Mouse (Mus musculus): ENCODE measurements around the gene Kctd21.

The Kctd21 gene

GRCm38 (mm10) chr7:97324342-97324741 lies 7.8 kb upstream of the Kctd21 start:
- DNase-seq, result no peak

DNA sequence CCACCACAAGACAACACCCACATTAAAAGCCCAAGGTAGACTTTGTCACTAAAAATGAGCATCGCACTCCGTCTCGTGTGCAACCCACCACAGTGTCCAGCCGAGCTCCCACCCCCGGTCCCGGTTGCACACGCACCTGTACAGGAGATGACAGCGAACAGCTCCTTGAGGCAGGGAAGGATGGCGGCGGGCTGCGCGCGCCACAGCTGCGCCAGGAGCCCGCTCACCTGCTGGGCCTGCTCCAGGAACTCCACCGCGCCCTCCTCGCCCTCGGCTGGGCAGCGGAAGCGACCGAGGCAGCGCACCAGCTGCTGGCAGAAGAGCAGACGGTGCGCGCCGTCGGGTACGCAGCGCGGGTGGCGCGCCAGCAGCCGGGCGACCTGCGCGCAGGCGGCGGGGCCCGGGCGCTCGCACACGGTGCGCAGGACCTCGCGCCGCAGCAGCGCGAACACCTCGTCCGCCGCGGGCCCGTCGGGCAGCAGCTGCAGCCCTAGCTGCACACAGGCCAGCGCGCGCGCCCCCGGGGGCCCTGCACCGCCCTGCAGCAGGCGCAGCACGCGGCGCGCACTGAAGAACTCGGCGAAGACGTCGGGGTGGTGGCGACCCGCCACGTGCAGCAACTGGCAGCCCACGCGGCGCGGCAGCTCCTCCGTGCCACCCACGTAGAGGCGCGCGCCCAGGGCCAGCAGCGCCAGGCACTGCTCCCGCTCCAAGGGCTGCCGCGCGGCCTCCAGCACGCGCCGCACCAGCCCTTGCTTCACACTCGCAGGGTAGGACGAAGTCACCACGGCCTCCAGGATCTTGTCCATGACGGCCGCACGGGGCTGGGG lies 6.8 kb upstream of the Kctd21 start:
- DNase-seq, result no peak

DNA sequence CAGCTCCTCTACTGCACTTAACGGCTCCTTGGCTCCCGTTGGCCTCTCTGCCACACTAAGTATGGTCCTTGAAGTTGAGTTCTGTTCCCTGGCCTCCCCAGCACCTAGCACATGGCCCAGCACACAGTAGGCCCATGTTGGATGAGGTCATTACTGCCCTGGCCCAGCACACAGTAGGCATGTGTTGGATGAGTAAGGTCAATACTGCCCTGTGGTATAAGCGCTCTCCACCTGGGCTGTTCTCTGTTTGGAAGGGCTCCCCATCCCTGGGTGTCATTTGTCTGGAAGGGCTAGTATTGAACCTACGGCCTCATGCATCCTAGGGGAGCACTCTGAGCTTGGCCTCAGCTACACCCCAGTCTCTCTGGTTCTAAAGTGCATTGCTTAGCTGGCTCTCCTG lies 4.8 kb upstream of the Kctd21 start:
- no peak for DNase-seq

DNA sequence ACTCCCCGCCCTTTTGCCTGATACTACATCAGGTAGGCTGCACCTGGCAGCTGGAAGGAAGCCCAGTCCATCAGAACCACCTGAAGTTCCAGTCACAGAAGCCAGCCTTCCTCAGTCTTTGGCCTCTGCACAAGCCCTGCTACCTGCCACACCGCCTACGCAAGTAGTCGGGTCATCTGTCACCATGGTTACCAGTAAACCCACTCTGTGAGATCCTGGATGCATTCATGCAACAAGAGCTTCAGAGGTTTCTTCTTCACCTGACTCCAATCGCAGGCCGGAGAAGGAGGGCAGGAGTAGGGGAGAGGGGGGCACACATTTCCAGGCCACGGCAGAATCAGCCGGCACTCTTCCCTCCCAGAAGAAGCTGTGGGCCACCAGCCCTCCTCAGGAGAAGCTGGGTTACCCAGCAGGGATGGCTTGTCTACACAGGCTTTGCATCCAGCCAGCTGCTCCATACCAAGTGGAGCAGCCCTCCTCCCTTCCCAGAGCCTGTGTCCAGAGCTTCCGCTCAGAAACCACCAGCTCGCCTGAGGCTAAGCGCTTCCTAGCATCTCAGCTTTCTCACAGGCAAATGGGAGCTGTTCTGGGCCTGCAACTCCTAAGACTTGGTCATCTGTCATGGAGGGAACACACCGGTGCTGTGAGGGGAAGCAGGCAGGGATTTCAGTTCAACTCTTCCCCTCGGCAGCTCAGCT lies 3.1 kb upstream of the Kctd21 start:
- no peak for DNase-seq

- no peak for DNase-seq
These were observed 2.5 kb upstream of the Kctd21 start for GRCm38 (mm10) chr7:97329676-97330075.

DNA sequence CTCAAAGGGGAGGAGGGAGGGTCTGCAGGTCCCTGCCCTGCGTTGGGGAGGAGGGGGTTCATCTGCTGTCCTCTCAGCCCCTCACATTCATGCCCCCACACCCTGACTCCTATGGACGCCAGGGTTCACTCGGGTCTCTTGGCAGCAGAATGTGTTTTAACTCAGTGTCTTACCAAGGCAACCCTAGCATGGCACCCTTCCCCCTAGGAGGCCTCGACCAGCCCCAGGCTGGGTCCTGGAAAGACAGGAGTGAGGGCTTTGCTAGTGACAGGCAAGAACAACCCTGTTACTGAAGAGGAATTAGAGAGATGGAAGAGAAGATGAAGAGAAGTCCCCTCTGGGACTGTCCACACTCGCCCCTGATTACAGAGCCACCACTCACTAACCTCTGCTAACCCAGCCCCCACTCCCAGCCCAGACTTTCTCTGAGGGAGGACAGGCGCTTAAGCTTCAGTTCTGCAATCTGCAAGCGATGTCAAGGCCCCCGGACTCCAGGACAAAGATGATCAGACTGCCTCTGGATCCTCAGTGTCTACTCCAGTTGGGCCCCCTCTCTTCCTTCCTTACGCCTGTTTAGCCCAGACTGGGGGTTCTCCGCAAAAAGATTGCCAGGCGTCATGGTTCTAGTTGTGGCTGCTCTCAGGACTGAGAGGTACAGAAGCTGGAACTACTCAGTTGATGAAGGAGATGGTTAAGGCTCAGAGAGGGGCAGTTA lies 1.0 kb upstream of the Kctd21 start:
- DNase-seq, result no peak

GRCm38 (mm10) chr7:97332667-97333041 lies 527 bp downstream of the Kctd21 start:
- DNase-seq, result peak; percentile 16

- no peak for DNase-seq
These were observed 1.2 kb downstream of the Kctd21 start for GRCm38 (mm10) chr7:97333113-97333898.

- no peak for DNase-seq
These were observed 2.3 kb downstream of the Kctd21 start for GRCm38 (mm10) chr7:97334406-97334805.

- DNase-seq, result no peak
These were observed 4.6 kb downstream of the Kctd21 start for GRCm38 (mm10) chr7:97336678-97337077.

- no peak for DNase-seq
These were observed 6.5 kb downstream of the Kctd21 start for GRCm38 (mm10) chr7:97338593-97338992.

GRCm38 (mm10) chr7:97339623-97340022 lies 7.5 kb downstream of the Kctd21 start:
- DNase-seq, result no peak

DNA sequence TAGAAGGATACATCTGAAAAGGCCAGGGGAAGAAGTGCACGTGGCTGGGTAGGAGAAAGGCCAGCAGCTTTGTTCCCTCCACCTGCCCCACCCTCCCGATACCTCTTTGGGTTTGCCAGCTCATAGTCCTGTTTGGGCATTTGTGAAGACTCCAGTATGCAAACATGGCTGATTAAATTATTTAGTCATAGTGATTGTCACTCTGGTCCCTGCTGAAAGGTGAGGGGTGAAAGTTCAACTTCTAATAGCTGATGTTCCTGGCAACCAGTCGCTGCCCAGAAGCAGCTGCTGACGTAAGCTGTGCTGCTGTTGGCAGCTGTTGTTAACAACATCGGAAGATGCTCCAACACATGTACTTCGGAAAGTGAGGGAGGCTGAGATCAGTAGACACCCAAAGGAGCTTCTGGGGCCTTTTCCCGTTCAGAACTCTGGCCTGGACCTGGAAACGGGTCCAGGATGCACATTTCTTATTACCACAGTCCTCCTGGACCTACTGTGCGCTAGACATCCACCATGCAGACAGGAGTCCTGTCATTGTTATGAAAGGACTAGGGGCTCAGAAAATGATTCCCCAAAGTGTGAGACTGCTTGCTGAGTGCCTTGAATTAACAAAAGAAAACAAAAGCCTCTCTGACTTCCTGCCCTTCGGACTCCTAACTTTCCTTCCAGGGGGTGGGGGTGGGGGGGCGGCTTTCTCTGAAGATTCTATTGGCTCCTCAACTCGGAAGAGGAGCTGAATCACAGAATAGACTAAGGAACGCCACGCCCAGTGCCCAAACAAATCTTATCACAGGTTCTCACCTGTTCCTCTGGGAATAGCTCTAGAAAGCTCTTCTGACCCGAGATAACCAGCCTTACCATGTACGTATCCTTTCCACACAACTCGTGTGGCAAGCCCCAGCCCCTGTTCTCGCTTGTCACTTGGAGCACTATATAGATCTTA lies 9.1 kb downstream of the Kctd21 start:
- no peak for DNase-seq

DNA sequence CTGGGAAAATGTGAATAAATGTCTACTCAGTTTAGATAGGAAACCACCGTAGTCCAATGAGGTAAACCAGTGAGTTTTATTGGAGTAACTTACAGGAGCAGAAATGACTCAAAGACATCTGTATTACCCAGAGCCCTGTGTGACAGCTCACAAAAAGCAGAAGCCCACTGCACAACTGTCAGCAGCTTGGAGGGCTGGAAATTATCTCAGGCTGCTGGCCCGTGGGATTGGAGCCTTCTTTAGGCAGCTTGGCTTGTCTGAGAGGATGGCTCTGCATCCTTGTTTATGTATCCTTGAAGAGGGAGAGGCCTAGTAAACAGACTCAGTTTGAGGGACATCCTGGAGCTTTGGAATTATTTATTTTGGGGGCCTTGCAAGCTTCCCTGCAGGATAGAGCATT lies 10.8 kb downstream of the Kctd21 start:
- DNase-seq, result no peak

GRCm38 (mm10) chr7:97344655-97345054 lies 12.5 kb downstream of the Kctd21 start:
- DNase-seq, result no peak

- no peak for DNase-seq
These were observed 13.2 kb downstream of the Kctd21 start for GRCm38 (mm10) chr7:97345229-97345871.

GRCm38 (mm10) chr7:97346111-97346821 lies 14.1 kb downstream of the Kctd21 start:
- no peak for DNase-seq

DNA sequence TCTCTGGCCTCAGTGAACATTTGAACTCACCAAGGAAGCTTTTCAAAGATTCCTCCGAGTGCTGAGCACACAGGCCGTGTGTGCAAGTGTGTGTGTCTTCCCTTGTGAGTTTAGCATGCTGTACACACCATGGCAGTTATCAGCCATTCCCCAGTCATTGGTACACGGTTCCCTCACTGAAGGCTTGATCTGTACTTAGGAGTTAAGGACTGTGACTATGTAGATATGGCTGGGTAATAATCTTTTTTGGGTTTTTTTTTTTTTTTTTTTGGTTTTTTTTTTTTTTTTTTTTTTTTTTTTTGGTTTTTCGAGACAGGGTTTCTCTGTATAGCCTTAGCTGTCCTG lies 14.7 kb downstream of the Kctd21 start:
- no peak for DNase-seq

- no peak for DNase-seq
These were observed 15.3 kb downstream of the Kctd21 start for GRCm38 (mm10) chr7:97347464-97347863.

GRCm38 (mm10) chr7:97348318-97348717 lies 16.2 kb downstream of the Kctd21 start:
- DNase-seq, result no peak

DNA sequence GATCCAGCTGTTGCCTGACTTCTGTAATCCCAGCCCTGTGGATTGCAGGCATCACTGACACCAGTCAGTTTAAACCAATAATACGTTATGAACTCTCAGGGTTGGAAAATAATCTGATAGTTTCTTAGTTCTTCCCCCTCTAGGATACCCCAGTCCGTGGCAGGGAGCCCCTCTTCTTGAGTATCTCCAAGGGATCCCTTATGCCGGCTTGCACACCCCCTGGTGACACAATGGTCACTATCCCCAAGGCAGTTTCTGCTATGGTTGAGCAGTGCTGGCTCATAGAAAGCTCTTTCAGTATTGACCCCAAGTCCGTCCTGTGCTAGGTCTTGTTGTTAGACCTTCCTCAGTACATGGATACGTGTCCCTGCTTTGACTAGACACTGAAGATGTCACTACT lies 16.7 kb downstream of the Kctd21 start:
- no peak for DNase-seq
